Mouse (Mus musculus) heart, postnatal 0 days (tissue): ENCODE results near the gene Drg1. TPM values are rescaled to one million over a fixed set of nuclear protein-coding genes. Genes with fewer than 3 reads are reported as not detected.

Experiments used
- ATAC-seq: fragments of 200-750 bp; cut with Nextera tagmentation; 2 replicates; pipeline ENCODE4 v1.8.0; 2017; ENCODE audit warnings: low read depth, moderate number of reproducible peaks, moderate library complexity; ENCODE audit not compliant: insufficient read depth
- DNase-seq: peaks from one replicate; pipeline ENCODE4 v3.0.0-alpha.2; 2016; ENCODE audit warnings: low spot score
- H3K27ac ChIP-seq: fragments of 300-500 bp; sonication (generic); 2 replicates; pipeline ENCODE4 v1.5.1; 2014; ENCODE audit warnings: low read depth, mild to moderate bottlenecking
- H3K27me3 ChIP-seq: fragments of 300-500 bp; sonication (generic); 2 replicates; pipeline ENCODE4 v1.6.1; 2014; ENCODE audit warnings: low read length, mixed read lengths; ENCODE audit not compliant: control insufficient read depth, insufficient read depth
- H3K36me3 ChIP-seq: fragments of 300-500 bp; sonication (generic); replicated peaks from 2 replicates; pipeline ENCODE4 v1.6.1; 2014; ENCODE audit warnings: low read length, mixed read lengths; ENCODE audit not compliant: control insufficient read depth, insufficient read depth
- H3K4me1 ChIP-seq: fragments of 300-500 bp; sonication (generic); 2 replicates; pipeline ENCODE4 v1.6.1; 2014; ENCODE audit warnings: antibody characterized with exemption; ENCODE audit not compliant: control insufficient read depth, insufficient read depth
- H3K4me2 ChIP-seq: fragments of 300-500 bp; sonication (generic); 2 replicates; pipeline ENCODE4 v1.6.1; 2014; ENCODE audit warnings: low read depth, mild to moderate bottlenecking, low read length, moderate library complexity
- H3K4me3 ChIP-seq: fragments of 300-500 bp; sonication (generic); 2 replicates; pipeline ENCODE4 v1.5.1; 2014; ENCODE audit warnings: low read depth, low read length
- H3K9ac ChIP-seq: fragments of 300-500 bp; sonication (generic); replicated peaks from 2 replicates; pipeline ENCODE4 v1.6.1; 2014; ENCODE audit warnings: low read depth, low read length, mixed read lengths
- H3K9me3 ChIP-seq: fragments of 300-500 bp; sonication (generic); replicated peaks from 2 replicates; pipeline ENCODE4 v1.6.1; 2016; ENCODE audit warnings: low read length; ENCODE audit not compliant: control insufficient read depth
- CTCF ChIP-seq: IDR thresholded peaks from 2 replicates; pipeline ENCODE4 v1.5.1; 2016; ENCODE audit warnings: antibody characterized with exemption, control low read depth, low read depth
- EP300 ChIP-seq: IDR thresholded peaks from 2 replicates; pipeline ENCODE4 v1.6.1; 2016; ENCODE audit warnings: antibody characterized with exemption, low read depth
- WGBS: fragments of 180-500 bp; shearing (Covaris S2); extraction: QIAGEN DNeasy Blood & Tissue Kit; methylation state at CpG from one replicate; pipeline ENCODE4 v1.1.7; 2014; 5-methylcytosine and 5-hydroxymethylcytosine counted together
- polyA plus RNA-seq: library from polyadenylated mRNA; unstranded; fragments of >200 nt; fragmentation: Nextera tagmentation; extraction: Ambion mirVana; gene quantifications from 2 replicates; pipeline ENCODE4 v1.2.1, GENCODE M21; 2015
- total RNA-seq: library from RNA; depleted of rRNA; stranded (reverse); fragments of >200 nt; gene quantifications from 2 replicates; pipeline ENCODE4 v1.2.3, GENCODE M21; 2014; ENCODE audit warnings: low replicate concordance

The Drg1 gene
- total and polyA plus RNA-seq, 2 experiments from 2014 or later = 55.1 to 128 TPM

GRCm38 (mm10) chr11:3206783-3207182, 59.4 kb downstream of the Drg1 start:
- TF ChIP-seq CTCF (no peak), EP300 (no peak)
- H3K36me3 ChIP-seq = peaks cover 28% of the 10 kb centered on the region
- H3K27ac ChIP-seq = no peak overlapping the region
- ATAC-seq (no peak), DNase-seq (no peak)
- no peaks in the 10 kb centered on the region for H3K9me3 ChIP-seq
- H3K4me2 ChIP-seq = no peak overlapping the region
- no peaks in the 10 kb centered on the region for H3K27me3 ChIP-seq
- H3K9ac ChIP-seq = no peak overlapping the region
- H3K4me1 ChIP-seq = no peaks in the 10 kb centered on the region
- no peak overlapping the region for H3K4me3 ChIP-seq
- 94% methylated on average over 3 of the region's 3 CpGs for WGBS

DNA sequence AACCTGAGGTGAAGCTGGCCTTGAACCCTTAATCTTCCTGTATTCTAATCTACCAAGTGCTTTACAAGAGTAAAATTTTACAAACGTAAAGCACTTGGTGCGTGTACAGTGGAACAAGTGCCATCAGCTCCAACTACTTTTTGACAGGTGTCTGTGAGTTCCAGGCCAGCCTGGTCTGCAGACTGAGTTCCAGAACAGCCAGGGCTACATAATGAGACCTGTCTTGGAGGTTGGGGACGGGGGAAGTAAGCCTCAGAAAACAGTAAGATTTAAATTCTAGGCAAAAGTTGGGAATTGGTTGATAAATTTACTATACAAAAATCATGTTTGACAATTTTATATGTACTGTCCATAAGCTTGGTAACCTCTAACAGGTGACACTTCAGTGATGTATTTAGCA, 61.0 kb downstream of the Drg1 start:
- no peak overlapping the region for H3K27ac ChIP-seq
- ATAC-seq (no peak), DNase-seq (no peak)
- no peaks in the 10 kb centered on the region for H3K9me3 ChIP-seq
- H3K27me3 ChIP-seq = no peaks in the 10 kb centered on the region
- no peaks in the 10 kb centered on the region for H3K4me1 ChIP-seq
- H3K36me3 ChIP-seq = peaks cover 28% of the 10 kb centered on the region
- TF ChIP-seq EP300 = no peak
- no peak for TF ChIP-seq CTCF
- 74% methylated on average over 3 of the region's 3 CpGs for WGBS
- no peak overlapping the region for H3K4me3 ChIP-seq
- H3K9ac ChIP-seq = no peak overlapping the region; the same call in 1 of the 2 replicates
- no peak overlapping the region for H3K4me2 ChIP-seq

DNA sequence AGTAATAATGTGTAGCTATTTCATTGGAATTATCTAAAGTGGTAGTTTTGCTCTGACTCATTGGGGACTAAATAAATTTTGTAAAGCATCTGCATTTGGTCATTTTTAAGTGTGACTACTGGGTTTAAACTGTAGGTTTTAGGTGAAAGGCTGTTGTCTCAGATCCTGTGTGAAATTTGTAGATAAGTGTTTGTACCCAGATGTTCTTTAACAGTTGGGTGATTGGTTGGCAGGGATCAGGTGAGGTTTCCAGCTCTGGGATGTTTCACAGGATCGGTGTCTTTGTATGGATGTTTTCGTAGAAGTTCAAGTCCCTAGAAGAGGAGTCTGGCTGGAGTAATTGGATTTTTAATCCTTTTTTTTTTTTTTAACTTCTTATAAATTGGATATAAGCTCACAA, 62.4 kb downstream of the Drg1 start:
- 70% methylated on average over 2 of the region's 2 CpGs for WGBS
- ATAC-seq (no peak), DNase-seq (no peak)
- H3K36me3 ChIP-seq = peaks cover 24% of the 10 kb centered on the region
- H3K4me3 ChIP-seq = peak overlapping the region; percentile 48; the same call in 1 of the 2 replicates
- H3K4me1 ChIP-seq = no peaks in the 10 kb centered on the region
- no peaks in the 10 kb centered on the region for H3K9me3 ChIP-seq
- H3K27me3 ChIP-seq = no peaks in the 10 kb centered on the region
- TF ChIP-seq CTCF = no peak
- TF ChIP-seq EP300 = no peak
- peak overlapping the region; percentile 45; the same call in 1 of the 2 replicates for H3K4me2 ChIP-seq
- H3K9ac ChIP-seq = no peak overlapping the region
- H3K27ac ChIP-seq = no peak overlapping the region

DNA sequence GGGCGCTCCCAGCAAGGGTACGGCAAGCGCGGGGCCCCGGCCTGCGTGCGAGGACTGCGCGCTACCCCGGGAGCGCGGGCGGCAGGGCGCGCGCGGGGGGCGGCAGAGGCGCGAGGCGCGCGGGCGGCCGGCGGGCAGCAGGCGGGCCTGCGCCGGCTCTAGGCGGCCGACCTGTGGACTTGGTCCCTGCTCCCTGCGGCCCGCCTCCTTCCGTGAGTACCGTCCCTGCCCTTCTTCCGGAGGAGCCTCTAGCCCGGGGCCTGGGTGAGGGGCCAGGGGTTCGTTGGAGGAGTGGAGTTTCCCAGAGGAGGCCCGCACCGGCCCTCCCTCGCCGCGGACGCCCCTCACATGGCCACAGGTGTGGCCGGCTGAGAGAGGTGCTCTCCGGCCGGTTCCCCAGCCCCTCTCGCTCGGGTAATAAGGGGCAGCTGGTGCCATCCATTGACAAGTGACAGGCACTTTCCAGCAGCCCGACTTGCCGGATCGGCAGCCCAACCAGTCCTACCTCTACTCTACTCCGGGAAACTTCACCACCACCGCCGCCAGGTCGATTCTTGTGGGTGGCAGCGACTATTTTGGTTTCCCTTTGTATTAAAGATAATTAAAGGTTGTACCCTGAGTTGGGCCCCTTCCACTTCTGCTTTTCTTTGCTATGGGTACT, 63.3 kb downstream of the Drg1 start:
- under 1% methylated on average over 23 of the region's 57 CpGs for WGBS
- Histone ChIP-seq H3K4me1 (no peaks in the 10 kb centered on the region), H3K27ac (peak overlapping the region; percentile 63), H3K27me3 (no peaks in the 10 kb centered on the region), H3K9me3 (no peaks in the 10 kb centered on the region), H3K4me3 (peak overlapping the region; percentile 48), H3K36me3 (peaks cover 24% of the 10 kb centered on the region), H3K9ac (peak overlapping the region; percentile 55), H3K4me2 (peak overlapping the region; percentile 45)
- ATAC-seq (peak; percentile 44), DNase-seq (peak; percentile 49)
- TF ChIP-seq CTCF = no peak
- TF ChIP-seq EP300 = no peak

DNA sequence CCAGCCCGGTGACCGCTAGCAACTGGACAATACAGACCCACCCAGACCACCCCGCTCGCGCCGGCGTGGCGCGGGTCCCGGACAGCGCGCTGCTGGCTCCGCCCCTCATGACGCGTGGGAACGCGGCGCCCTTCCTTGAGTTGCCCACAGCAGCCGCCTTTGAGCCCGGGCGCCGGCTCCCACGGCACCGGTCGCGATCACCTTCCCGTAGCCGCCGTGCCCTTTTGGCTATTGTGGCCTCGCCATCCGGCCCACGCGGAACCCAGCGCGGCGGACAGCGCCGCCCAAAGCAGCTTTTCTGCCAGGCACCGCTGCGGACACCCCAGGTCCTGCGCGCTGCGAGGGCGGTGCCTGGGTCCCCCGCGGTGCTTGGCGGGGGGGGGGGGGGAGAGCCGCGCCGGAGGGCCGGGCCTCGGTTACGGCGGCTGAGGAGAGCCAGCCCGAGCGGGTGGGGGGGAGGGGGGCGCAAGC, 63.9 kb downstream of the Drg1 start, which contains the start of gene Eif4enif1:
TSS of gene Eif4enif1 (plus strand) at position 162 of the 471 bp plus-strand sequence.
- TF ChIP-seq CTCF (no peak), EP300 (no peak)
- DNase-seq = peak; percentile 83
- Histone ChIP-seq H3K27me3 (no peaks in the 10 kb centered on the region), H3K4me1 (no peaks in the 10 kb centered on the region), H3K4me2 (peak within 1 kb of the TSS; percentile 45), H3K36me3 (peaks cover 22% of the 10 kb centered on the region), H3K9ac (peak within 1 kb of the TSS; percentile 55), H3K9me3 (no peaks in the 10 kb centered on the region), H3K27ac (peak within 1 kb of the TSS; percentile 63), H3K4me3 (peak within 1 kb of the TSS; percentile 48)
- WGBS = under 1% methylated on average over 42 of the region's 57 CpGs
- peak; percentile 78 for ATAC-seq
